Mouse (Mus musculus) testis, adult 2 months (tissue): ENCODE data around the gene Runx2. TPM values are rescaled to one million over a fixed set of nuclear protein-coding genes. Genes with fewer than 3 reads are reported as not detected.
A peak's percentile ranks its signal among the peaks of the same experiment; 100 is the strongest.

ENCODE experiments used
- H3K27ac ChIP-seq: fragments of 200-500 bp; 2 replicates; pipeline ENCODE4 v1.5.1; 2012; ENCODE audit warnings: low read depth, low read length; ENCODE audit not compliant: control insufficient read depth, insufficient read depth
- H3K27me3 ChIP-seq: fragments of 200-500 bp; 2 replicates; pipeline ENCODE4 v1.6.1; 2012; ENCODE audit warnings: mild to moderate bottlenecking, low read length, moderate library complexity; ENCODE audit not compliant: control insufficient read depth, insufficient read depth
- H3K36me3 ChIP-seq: fragments of 200-500 bp; 2 replicates; pipeline ENCODE4 v1.6.1; 2012; ENCODE audit warnings: mild to moderate bottlenecking, low read length; ENCODE audit not compliant: control insufficient read depth, insufficient read depth
- H3K4me1 ChIP-seq: fragments of 200-500 bp; 2 replicates; pipeline ENCODE4 v1.6.1; 2012; ENCODE audit warnings: low read length; ENCODE audit not compliant: control insufficient read depth, insufficient read depth
- H3K4me3 ChIP-seq: fragments of 200-500 bp; 2 replicates; pipeline ENCODE4 v1.5.1; 2012; ENCODE audit warnings: low read depth, mild to moderate bottlenecking, low read length, moderate library complexity, mixed read lengths; ENCODE audit not compliant: control insufficient read depth
- CTCF ChIP-seq: fragments of 200-500 bp; IDR thresholded peaks from 2 replicates; pipeline ENCODE4 v1.5.1; 2012; ENCODE audit warnings: low read depth, mild to moderate bottlenecking, inconsistent platforms, low read length, moderate library complexity; ENCODE audit not compliant: control insufficient read depth, insufficient read depth, insufficient replicate concordance
- POLR2A ChIP-seq: fragments of 200-500 bp; IDR thresholded peaks from 2 replicates; pipeline ENCODE4 v1.6.1; 2012; ENCODE audit warnings: low read depth, mild to moderate bottlenecking, inconsistent platforms, low read length, moderate library complexity; ENCODE audit not compliant: control insufficient read depth
- polyA plus RNA-seq: library from polyadenylated mRNA; depleted of rRNA; stranded (reverse); fragments of >200 nt; gene quantifications from 2 replicates; pipeline ENCODE4 v1.2.3, GENCODE M21; 2012

Runx2 gene
- polyA plus RNA-seq, 1 experiment = 10.4 TPM

DNA sequence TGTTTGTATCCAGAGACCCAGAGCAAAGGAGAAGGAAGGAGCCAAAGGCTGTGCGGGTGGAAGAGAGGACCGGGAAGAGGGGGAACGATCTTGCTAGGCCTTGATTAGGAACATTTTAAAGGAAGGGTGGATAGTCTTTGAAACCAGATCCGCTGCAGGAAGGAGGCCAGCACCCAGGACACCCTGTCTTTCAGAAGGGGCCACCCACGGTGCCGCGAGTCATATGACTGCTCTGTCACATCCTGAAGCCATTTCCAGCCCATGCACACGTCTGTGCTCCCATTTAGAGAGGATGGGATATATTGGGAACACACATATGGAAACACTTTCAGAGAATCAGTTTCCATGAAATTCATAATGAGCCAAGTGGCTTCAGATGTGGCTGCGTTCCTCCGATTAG lies 196.4 kb downstream of the Runx2 start:
- Histone ChIP-seq H3K27ac (peak overlapping the region; percentile 10; the same call in 1 of the 2 replicates), H3K27me3 (no peaks in the 10 kb centered on the region), H3K4me1 (no peaks in the 10 kb centered on the region), H3K36me3 (no peaks in the 10 kb centered on the region), H3K4me3 (no peak overlapping the region)
- TF ChIP-seq CTCF = no peak
- no peak for TF ChIP-seq POLR2A

DNA sequence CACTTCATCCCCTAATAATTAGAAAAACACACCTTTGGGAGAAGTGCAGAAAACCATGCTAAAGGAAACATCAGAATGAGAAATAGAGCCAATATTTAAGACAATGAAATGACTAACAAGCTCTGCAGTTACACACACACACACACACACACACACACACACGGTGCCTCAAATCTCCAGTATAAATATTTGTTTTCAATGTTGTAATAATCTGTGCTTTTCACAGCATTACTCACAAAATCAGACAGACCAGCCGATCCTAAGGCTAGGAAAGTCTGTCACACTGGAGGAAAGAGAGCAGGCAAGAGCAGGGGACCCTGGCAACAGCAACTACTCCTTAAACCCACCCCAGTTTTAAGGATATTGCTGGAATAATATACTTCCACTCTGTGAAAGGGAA lies 196.9 kb downstream of the Runx2 start:
- TF ChIP-seq CTCF (no peak), POLR2A (no peak)
- H3K4me3 ChIP-seq = no peak overlapping the region
- H3K4me1 ChIP-seq = no peaks in the 10 kb centered on the region
- H3K36me3 ChIP-seq = no peaks in the 10 kb centered on the region
- peak overlapping the region; percentile 10; the same call in 1 of the 2 replicates for H3K27ac ChIP-seq
- no peaks in the 10 kb centered on the region for H3K27me3 ChIP-seq

DNA sequence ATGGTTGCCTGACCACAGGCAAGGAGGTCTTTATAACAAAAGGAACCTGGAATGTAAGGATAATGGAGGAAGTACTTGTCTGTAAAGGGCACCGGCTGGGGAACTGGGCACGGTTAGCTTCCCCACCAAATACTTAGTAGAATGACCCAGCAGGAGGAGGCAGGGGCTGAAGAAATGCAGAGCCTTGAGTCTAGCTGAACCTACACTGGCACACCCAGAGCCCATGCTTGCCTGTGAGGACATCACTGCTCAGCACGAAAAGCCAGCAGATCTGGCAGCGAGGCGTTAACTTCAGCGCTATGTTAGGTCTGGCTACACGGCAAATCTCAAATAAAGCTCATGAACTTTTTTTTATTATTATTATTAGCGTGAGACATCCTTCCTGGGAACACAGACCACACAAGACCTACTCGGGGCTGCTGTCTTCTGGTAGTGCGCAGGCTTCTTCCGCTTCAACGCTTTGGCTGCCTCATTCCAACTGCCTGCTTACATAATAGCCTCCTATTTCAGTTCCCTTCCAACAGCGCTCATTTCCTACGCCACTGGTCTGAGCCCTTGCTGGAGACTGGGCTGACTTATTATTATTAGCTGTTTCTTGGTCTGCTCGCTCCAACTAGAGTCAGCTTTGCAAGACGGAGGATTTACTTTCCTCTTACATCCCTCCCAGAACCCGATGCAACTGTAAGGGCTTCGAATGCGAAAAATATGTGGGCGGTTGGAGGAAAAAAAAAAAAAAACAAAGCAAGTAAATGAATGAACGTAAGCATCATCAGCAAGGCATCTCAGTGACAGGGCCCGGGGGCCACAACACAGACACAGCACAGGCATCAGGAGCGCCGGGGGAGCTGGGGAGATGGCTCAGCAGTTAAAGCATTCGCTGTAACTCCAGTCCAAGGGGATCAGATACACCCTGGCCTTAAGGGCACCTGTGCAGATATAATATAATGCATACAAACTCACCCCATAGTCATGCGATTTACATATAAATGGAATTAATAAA lies 200.6 kb downstream of the Runx2 start:
- no peaks in the 10 kb centered on the region for H3K36me3 ChIP-seq
- no peak overlapping the region for H3K4me3 ChIP-seq
- no peaks in the 10 kb centered on the region for H3K27me3 ChIP-seq
- no peak for TF ChIP-seq CTCF
- TF ChIP-seq POLR2A = no peak
- H3K4me1 ChIP-seq = no peaks in the 10 kb centered on the region
- H3K27ac ChIP-seq = no peak overlapping the region

DNA sequence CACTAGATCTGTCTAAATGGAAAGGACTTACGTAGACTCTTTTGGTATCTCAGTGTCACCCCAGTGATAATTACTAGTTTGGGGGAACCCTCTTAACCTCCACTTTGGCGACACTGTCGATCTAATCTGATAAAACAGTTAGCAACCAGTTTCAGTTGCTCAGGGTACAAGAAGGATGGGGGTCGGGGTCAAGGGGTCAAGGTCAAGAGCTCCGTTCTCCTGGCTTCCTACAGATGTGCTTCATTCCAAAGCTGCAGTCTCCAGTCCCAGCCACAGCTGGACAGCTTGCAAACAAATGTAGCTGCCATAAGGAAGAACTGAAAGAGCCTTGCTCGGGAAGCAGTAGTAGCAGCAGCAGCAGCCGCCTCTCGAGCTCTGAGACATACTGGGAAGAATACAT lies 202.0 kb downstream of the Runx2 start:
- no peak overlapping the region for H3K27ac ChIP-seq
- H3K27me3 ChIP-seq = no peaks in the 10 kb centered on the region
- H3K36me3 ChIP-seq = no peaks in the 10 kb centered on the region
- no peaks in the 10 kb centered on the region for H3K4me1 ChIP-seq
- no peak overlapping the region for H3K4me3 ChIP-seq
- TF ChIP-seq POLR2A (no peak), CTCF (no peak)

DNA sequence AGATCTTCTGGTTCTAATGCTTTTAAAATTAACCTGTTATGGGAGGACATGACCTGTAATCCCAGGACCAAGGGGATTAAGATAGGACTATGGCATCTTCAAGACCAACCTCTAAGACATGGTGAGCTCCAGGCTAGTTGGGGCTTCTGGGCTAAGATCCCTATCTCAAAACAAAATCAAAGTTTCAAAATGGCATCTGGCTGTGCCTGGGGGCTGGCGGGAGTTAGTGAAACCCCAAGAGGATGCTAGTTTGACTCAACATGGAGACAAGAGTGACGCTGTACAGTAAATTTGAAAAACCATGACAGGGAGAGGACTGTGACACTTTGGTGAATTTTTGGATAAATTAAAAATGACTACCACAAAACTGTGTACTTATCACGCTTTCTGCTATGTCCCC lies 202.6 kb downstream of the Runx2 start:
- no peak overlapping the region for H3K27ac ChIP-seq
- no peaks in the 10 kb centered on the region for H3K27me3 ChIP-seq
- no peaks in the 10 kb centered on the region for H3K36me3 ChIP-seq
- H3K4me3 ChIP-seq = no peak overlapping the region
- no peaks in the 10 kb centered on the region for H3K4me1 ChIP-seq
- TF ChIP-seq POLR2A (no peak), CTCF (no peak)

DNA sequence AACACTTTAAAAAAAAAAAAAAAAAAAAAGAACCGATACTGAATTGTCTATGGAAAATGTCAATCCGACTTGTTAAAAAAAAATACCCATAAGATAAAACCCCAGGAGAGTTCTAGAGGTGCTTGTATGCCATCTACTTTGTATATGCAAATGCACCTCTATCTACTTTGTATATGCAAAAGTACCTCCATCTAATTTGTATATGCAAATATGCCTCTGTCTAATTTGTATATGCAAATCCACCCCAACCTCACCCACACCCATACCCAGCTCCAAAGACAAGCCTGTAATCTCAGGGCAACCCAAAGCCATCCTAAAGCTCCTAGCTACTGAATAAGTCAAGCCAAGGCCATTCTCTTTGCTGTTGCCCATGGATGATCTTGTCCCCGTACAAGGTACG lies 203.1 kb downstream of the Runx2 start:
- no peaks in the 10 kb centered on the region for H3K4me1 ChIP-seq
- no peaks in the 10 kb centered on the region for H3K36me3 ChIP-seq
- no peak overlapping the region for H3K4me3 ChIP-seq
- H3K27ac ChIP-seq = no peak overlapping the region
- no peaks in the 10 kb centered on the region for H3K27me3 ChIP-seq
- TF ChIP-seq POLR2A (no peak), CTCF (no peak)

DNA sequence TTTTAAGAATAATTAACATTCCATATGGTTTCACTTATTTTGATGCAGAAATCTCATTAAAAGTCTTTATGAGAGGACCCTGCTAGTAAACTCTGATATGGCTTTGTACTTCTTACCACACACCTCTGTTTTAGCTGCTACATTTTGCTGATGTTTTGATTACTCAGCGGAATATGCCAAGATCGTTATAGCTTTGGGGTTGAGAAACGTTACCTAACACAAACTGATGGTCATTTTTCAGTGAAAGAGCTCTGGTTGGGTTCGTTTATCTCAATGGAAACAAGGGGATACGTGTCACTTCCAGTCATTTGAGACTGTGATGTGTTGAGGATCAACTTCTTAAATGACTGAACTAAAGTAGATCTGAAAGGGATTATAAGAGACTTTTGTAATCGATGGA lies 203.8 kb downstream of the Runx2 start:
- no peaks in the 10 kb centered on the region for H3K4me1 ChIP-seq
- H3K36me3 ChIP-seq = no peaks in the 10 kb centered on the region
- no peak overlapping the region for H3K27ac ChIP-seq
- no peak overlapping the region for H3K4me3 ChIP-seq
- no peaks in the 10 kb centered on the region for H3K27me3 ChIP-seq
- TF ChIP-seq CTCF (no peak), POLR2A (no peak)
